Mouse (Mus musculus) forebrain, embryonic 11.5 days (tissue): ENCODE measurements around the gene Olfr748. TPM values are rescaled to one million over a fixed set of nuclear protein-coding genes. Genes with fewer than 3 reads are reported as not detected.

Experiments
- polyA plus RNA-seq: library from polyadenylated mRNA; unstranded; fragments of >200 nt; fragmentation: Nextera tagmentation; extraction: Ambion mirVana; gene quantifications from 2 replicates; pipeline ENCODE4 v1.2.1, GENCODE M21; 2014

Gene Olfr748
- polyA plus RNA-seq, 1 experiment from 2014 or later: not detected

Other genes starting within 250 kb of the Olfr748 start
- not detected in 2 replicates for gene Olfr741, start 234.6 kb upstream of the Olfr748 start, polyA plus RNA-seq
- gene Olfr742, start 203.8 kb upstream of the Olfr748 start, polyA plus RNA-seq: not detected in 2 replicates
- gene Olfr743, start 185.5 kb upstream of the Olfr748 start, polyA plus RNA-seq: not detected in 2 replicates
- gene Olfr744, start 92.5 kb upstream of the Olfr748 start, polyA plus RNA-seq: not detected in 2 replicates
- gene Olfr745, start 68.0 kb upstream of the Olfr748 start, polyA plus RNA-seq: not detected in 2 replicates
- gene Olfr746, start 60.3 kb upstream of the Olfr748 start, polyA plus RNA-seq: not detected in 2 replicates
- gene Olfr747, start 14.2 kb upstream of the Olfr748 start, polyA plus RNA-seq: not detected in 2 replicates
- not detected in 2 replicates for gene Olfr749, start 37.7 kb downstream of the Olfr748 start, polyA plus RNA-seq
- gene Ttc5, start 78.1 kb downstream of the Olfr748 start, polyA plus RNA-seq: 101 and 109 TPM in 2 replicates
- gene Ccnb1ip1, start 100.4 kb downstream of the Olfr748 start, polyA plus RNA-seq: not detected in 2 replicates
- 73.9 and 87.7 TPM in 2 replicates for gene Parp2, start 100.5 kb downstream of the Olfr748 start, polyA plus RNA-seq
- 4.4 and 5.2 TPM in 2 replicates for gene Tep1, start 163.2 kb downstream of the Olfr748 start, polyA plus RNA-seq
- gene Klhl33, start 190.1 kb downstream of the Olfr748 start, polyA plus RNA-seq: 0.16 and 0.21 TPM in 2 replicates
- gene Osgep, start 217.5 kb downstream of the Olfr748 start, polyA plus RNA-seq: 158 and 179 TPM in 2 replicates
- 399 and 410 TPM in 2 replicates for gene Apex1, start 217.6 kb downstream of the Olfr748 start, polyA plus RNA-seq
- 54.4 and 67.3 TPM in 2 replicates for gene Pip4p1, start 223.5 kb downstream of the Olfr748 start, polyA plus RNA-seq
- gene Pnp, start 223.7 kb downstream of the Olfr748 start, polyA plus RNA-seq: 64.9 and 69.6 TPM in 2 replicates
- not detected in 2 replicates for gene Gm49342, start 237.1 kb downstream of the Olfr748 start, polyA plus RNA-seq
- gene Pnp2, start 248.6 kb downstream of the Olfr748 start, polyA plus RNA-seq: 0.24 and 0.39 TPM in 2 replicates